Mouse (Mus musculus): ENCODE results near the gene Pdcd1lg2. TPM values are rescaled to one million over a fixed set of nuclear protein-coding genes. Genes with fewer than 3 reads are reported as not detected.

Gene Pdcd1lg2
- polyA plus RNA-seq, 1 experiment from 2014 or later = 0.09 TPM

GRCm38 (mm10) chr19:29489785-29490284, 79.1 kb downstream of the Pdcd1lg2 start:
- Histone ChIP-seq H3K4me1 (ENCODE audit: control insufficient read depth, insufficient read depth, low read depth, low read length) (no peaks in the 10 kb centered on the region), H3K4me3 (ENCODE audit: low read length) (no peak overlapping the region), H3K4me2 (ENCODE audit: low read length) (no peak overlapping the region), H3K27ac (ENCODE audit: low read depth, low read length) (no peak overlapping the region), H3K9me3 (ENCODE audit: control insufficient read depth, low read length) (no peaks in the 10 kb centered on the region), H3K27me3 (replicated peaks; ENCODE audit: control insufficient read depth, insufficient read depth, low read length) (no peaks in the 10 kb centered on the region), H3K36me3 (ENCODE audit: control insufficient read depth, insufficient read depth, low read length) (no peaks in the 10 kb centered on the region), H3K9ac (ENCODE audit: low read depth, low read length) (no peak overlapping the region)
- WGBS = 87% methylated on average over 3 of the region's 3 CpGs
- ATAC-seq = no peak

DNA sequence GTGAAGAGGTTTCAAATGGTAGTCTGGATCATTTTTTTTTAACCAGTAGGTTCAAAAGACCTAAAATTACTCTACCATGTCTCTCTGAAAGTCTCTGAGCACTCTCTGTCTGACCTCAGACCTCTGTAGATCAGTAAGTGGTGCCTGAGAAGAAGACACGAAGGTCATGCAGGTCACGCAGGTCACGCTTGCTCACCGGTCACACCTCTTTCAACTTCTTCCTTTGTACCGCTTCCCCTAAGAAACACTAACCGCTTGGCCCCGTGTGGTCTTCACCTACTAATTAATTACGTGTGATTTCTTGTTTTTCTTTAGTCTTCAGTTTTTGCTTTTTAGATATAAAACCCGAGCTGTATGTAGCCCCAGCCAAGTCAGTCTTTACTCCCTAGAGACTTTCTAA, 80.7 kb downstream of the Pdcd1lg2 start:
- Histone ChIP-seq H3K4me1 (ENCODE audit: control insufficient read depth, insufficient read depth, low read depth, low read length) (no peaks in the 10 kb centered on the region), H3K4me2 (ENCODE audit: low read length) (no peak overlapping the region), H3K27ac (ENCODE audit: low read depth, low read length) (no peak overlapping the region), H3K9me3 (ENCODE audit: control insufficient read depth, low read length) (no peaks in the 10 kb centered on the region), H3K9ac (ENCODE audit: low read depth, low read length) (no peak overlapping the region), H3K27me3 (replicated peaks; ENCODE audit: control insufficient read depth, insufficient read depth, low read length) (no peaks in the 10 kb centered on the region), H3K36me3 (ENCODE audit: control insufficient read depth, insufficient read depth, low read length) (no peaks in the 10 kb centered on the region), H3K4me3 (ENCODE audit: low read length) (no peak overlapping the region)
- 75% methylated on average over 9 of the region's 9 CpGs for WGBS
- no peak for ATAC-seq

DNA sequence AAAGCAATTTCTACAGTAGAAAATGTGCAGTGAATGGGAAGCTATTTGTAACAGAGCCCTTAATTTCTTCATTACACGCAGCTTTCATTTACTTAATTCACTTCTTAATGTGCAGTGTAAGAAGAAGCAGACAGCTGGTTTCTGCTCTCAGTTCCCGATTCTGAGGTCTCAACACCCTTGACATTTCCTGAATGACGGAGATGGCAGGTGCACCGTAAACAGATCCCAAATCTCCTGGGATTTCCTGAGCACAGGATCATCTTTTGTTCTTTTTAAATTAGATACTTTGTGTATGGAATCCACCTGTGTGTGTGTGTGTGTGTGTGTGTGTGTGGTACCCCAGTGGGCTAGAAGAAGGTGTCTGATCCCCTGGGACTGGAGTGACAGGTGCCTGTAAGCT, 83.7 kb downstream of the Pdcd1lg2 start:
- Histone ChIP-seq H3K4me2 (ENCODE audit: low read length) (no peak overlapping the region), H3K9me3 (ENCODE audit: control insufficient read depth, low read length) (no peaks in the 10 kb centered on the region), H3K4me3 (ENCODE audit: low read length) (no peak overlapping the region), H3K36me3 (ENCODE audit: control insufficient read depth, insufficient read depth, low read length) (no peaks in the 10 kb centered on the region), H3K27me3 (replicated peaks; ENCODE audit: control insufficient read depth, insufficient read depth, low read length) (no peaks in the 10 kb centered on the region), H3K9ac (ENCODE audit: low read depth, low read length) (no peak overlapping the region), H3K27ac (ENCODE audit: low read depth, low read length) (no peak overlapping the region), H3K4me1 (ENCODE audit: control insufficient read depth, insufficient read depth, low read depth, low read length) (no peaks in the 10 kb centered on the region)
- WGBS = 64% methylated on average over 4 of the region's 4 CpGs
- no peak for ATAC-seq

- Histone ChIP-seq H3K9me3 (ENCODE audit: control insufficient read depth, low read length) (no peaks in the 10 kb centered on the region), H3K4me3 (ENCODE audit: low read length) (no peak overlapping the region), H3K27ac (ENCODE audit: low read depth, low read length) (no peak overlapping the region), H3K27me3 (replicated peaks; ENCODE audit: control insufficient read depth, insufficient read depth, low read length) (no peaks in the 10 kb centered on the region), H3K36me3 (ENCODE audit: control insufficient read depth, insufficient read depth, low read length) (no peaks in the 10 kb centered on the region), H3K4me2 (ENCODE audit: low read length) (no peak overlapping the region), H3K4me1 (ENCODE audit: control insufficient read depth, insufficient read depth, low read depth, low read length) (no peaks in the 10 kb centered on the region), H3K9ac (ENCODE audit: low read depth, low read length) (no peak overlapping the region)
- ATAC-seq = no peak
- 77% methylated on average over 6 of the region's 6 CpGs for WGBS
Measured at GRCm38 (mm10) chr19:29496001-29496597, 85.4 kb downstream of the Pdcd1lg2 start.

GRCm38 (mm10) chr19:29496786-29497557, 86.3 kb downstream of the Pdcd1lg2 start:
- H3K27ac ChIP-seq (ENCODE audit: low read depth, low read length) = no peak overlapping the region
- no peaks in the 10 kb centered on the region for H3K9me3 ChIP-seq (ENCODE audit: control insufficient read depth, low read length)
- no peak overlapping the region for H3K4me3 ChIP-seq (ENCODE audit: low read length)
- whole genome bisulfite sequencing = 79% methylated on average over 7 of the region's 7 CpGs
- no peak for ATAC-seq
- H3K4me1 ChIP-seq (ENCODE audit: control insufficient read depth, insufficient read depth, low read depth, low read length) = no peaks in the 10 kb centered on the region
- H3K36me3 ChIP-seq (ENCODE audit: control insufficient read depth, insufficient read depth, low read length) = no peaks in the 10 kb centered on the region
- no peak overlapping the region for H3K4me2 ChIP-seq (ENCODE audit: low read length)
- no peak overlapping the region for H3K9ac ChIP-seq (ENCODE audit: low read depth, low read length)
- no peaks in the 10 kb centered on the region for H3K27me3 ChIP-seq (replicated peaks; ENCODE audit: control insufficient read depth, insufficient read depth, low read length)

- WGBS = 90% methylated on average over 7 of the region's 7 CpGs
- Histone ChIP-seq H3K27me3 (replicated peaks; ENCODE audit: control insufficient read depth, insufficient read depth, low read length) (no peaks in the 10 kb centered on the region), H3K4me3 (ENCODE audit: low read length) (no peak overlapping the region), H3K36me3 (ENCODE audit: control insufficient read depth, insufficient read depth, low read length) (no peaks in the 10 kb centered on the region), H3K9me3 (ENCODE audit: control insufficient read depth, low read length) (no peaks in the 10 kb centered on the region), H3K27ac (ENCODE audit: low read depth, low read length) (no peak overlapping the region), H3K4me2 (ENCODE audit: low read length) (no peak overlapping the region), H3K9ac (ENCODE audit: low read depth, low read length) (no peak overlapping the region), H3K4me1 (ENCODE audit: control insufficient read depth, insufficient read depth, low read depth, low read length) (no peaks in the 10 kb centered on the region)
- ATAC-seq = no peak
Measured at GRCm38 (mm10) chr19:29497874-29498273, 87.2 kb downstream of the Pdcd1lg2 start.

- Histone ChIP-seq H3K27me3 (replicated peaks; ENCODE audit: control insufficient read depth, insufficient read depth, low read length) (no peaks in the 10 kb centered on the region), H3K9ac (ENCODE audit: low read depth, low read length) (no peak overlapping the region), H3K4me1 (ENCODE audit: control insufficient read depth, insufficient read depth, low read depth, low read length) (no peaks in the 10 kb centered on the region), H3K4me2 (ENCODE audit: low read length) (no peak overlapping the region), H3K9me3 (ENCODE audit: control insufficient read depth, low read length) (no peaks in the 10 kb centered on the region), H3K27ac (ENCODE audit: low read depth, low read length) (no peak overlapping the region), H3K36me3 (ENCODE audit: control insufficient read depth, insufficient read depth, low read length) (no peaks in the 10 kb centered on the region), H3K4me3 (ENCODE audit: low read length) (no peak overlapping the region)
- ATAC-seq = no peak
- WGBS = 78% methylated on average over 6 of the region's 6 CpGs
Measured at GRCm38 (mm10) chr19:29498842-29499456, 88.2 kb downstream of the Pdcd1lg2 start.

GRCm38 (mm10) chr19:29500333-29500732, 89.6 kb downstream of the Pdcd1lg2 start:
- no peaks in the 10 kb centered on the region for H3K36me3 ChIP-seq (ENCODE audit: control insufficient read depth, insufficient read depth, low read length)
- 93% methylated on average over 1 of the region's 1 CpGs for WGBS
- H3K27me3 ChIP-seq (replicated peaks; ENCODE audit: control insufficient read depth, insufficient read depth, low read length) = no peaks in the 10 kb centered on the region
- no peaks in the 10 kb centered on the region for H3K9me3 ChIP-seq (ENCODE audit: control insufficient read depth, low read length)
- ATAC-seq = no peak
- no peaks in the 10 kb centered on the region for H3K4me1 ChIP-seq (ENCODE audit: control insufficient read depth, insufficient read depth, low read depth, low read length)
- no peak overlapping the region for H3K4me2 ChIP-seq (ENCODE audit: low read length)
- H3K27ac ChIP-seq (ENCODE audit: low read depth, low read length) = no peak overlapping the region
- no peak overlapping the region for H3K4me3 ChIP-seq (ENCODE audit: low read length)
- H3K9ac ChIP-seq (ENCODE audit: low read depth, low read length) = no peak overlapping the region

DNA sequence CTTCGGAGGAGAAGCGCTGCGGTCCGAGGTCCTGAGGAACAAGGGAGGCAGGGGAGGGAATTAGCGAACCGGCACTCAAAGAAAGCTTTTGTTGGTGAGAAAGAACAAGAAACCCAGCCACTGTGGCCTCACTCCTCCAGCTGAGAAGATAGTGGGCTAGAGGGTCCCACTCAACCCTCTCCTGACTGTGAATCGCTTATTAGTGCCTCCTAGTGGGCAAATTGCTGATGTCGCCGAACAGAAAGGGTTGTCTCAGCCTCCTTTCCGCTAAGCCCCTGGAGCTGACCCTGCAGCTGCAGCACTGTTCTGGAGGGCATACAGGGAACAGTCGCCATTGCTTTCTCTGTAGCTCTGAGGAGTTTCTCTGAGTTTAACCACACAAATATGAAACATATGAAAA, 90.4 kb downstream of the Pdcd1lg2 start:
- H3K4me2 ChIP-seq (ENCODE audit: low read length) = peak overlapping the region; percentile 24
- no peak overlapping the region for H3K9ac ChIP-seq (ENCODE audit: low read depth, low read length)
- H3K4me3 ChIP-seq (ENCODE audit: low read length) = peak overlapping the region; percentile 5
- no peaks in the 10 kb centered on the region for H3K36me3 ChIP-seq (ENCODE audit: control insufficient read depth, insufficient read depth, low read length)
- ATAC-seq = peak; percentile 42; the same call in 1 of the 2 replicates
- H3K4me1 ChIP-seq (ENCODE audit: control insufficient read depth, insufficient read depth, low read depth, low read length) = no peaks in the 10 kb centered on the region
- WGBS = 49% methylated on average over 11 of the region's 11 CpGs
- H3K27me3 ChIP-seq (replicated peaks; ENCODE audit: control insufficient read depth, insufficient read depth, low read length) = no peaks in the 10 kb centered on the region
- no peaks in the 10 kb centered on the region for H3K9me3 ChIP-seq (ENCODE audit: control insufficient read depth, low read length)
- no peak overlapping the region for H3K27ac ChIP-seq (ENCODE audit: low read depth, low read length)
